Mouse (Mus musculus): Measurements from ENCODE around the gene Fam117a. TPM values are rescaled to one million over a fixed set of nuclear protein-coding genes. Genes with fewer than 3 reads are reported as not detected.

Fam117a gene
- total and polyA plus RNA-seq, 3 experiments: 49.9 to 116 TPM; not detected in 1

DNA sequence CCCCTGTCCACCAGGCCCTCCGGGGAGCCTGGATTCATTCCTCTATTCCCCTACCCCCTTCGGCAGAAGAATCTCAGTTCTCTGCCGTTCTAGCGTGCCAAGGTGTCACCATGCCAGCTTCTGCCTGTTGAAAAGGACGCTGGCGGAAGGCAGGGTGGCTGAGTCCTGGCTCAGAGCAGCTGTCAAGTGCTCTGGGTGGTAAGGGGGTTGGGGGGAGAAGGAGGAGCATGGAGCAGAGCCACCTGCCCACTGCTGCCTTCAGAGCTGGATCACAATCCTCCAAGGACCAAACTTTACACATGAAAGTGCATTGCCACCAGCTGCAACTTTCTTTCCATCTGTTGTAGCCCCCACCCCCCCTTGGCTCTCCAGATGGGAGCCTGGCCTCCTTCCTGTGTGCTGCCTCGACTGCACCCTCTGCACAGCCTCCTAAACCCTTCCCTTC lies 55.4 kb downstream of the Fam117a start:
- no peaks in the 10 kb centered on the region for H3K9me3 ChIP-seq (replicated peaks; ENCODE audit: insufficient read depth, low read length)
- no peak overlapping the region for H3K4me3 ChIP-seq (ENCODE audit: control insufficient read depth in 1 of 2, insufficient read depth in 1 of 2, low read depth in 2 of 2, low read length in 2 of 2)
- H3K27ac ChIP-seq (ENCODE audit: control insufficient read depth, low read depth, low read length): no peak overlapping the region
- TF ChIP-seq NELFE (IDR thresholded peaks at IDR 0.05; ENCODE audit: low read depth, low read length): no peak
- TF ChIP-seq ZMIZ1 (IDR thresholded peaks at IDR 0.05; ENCODE audit: low read depth, low read length): no peak
- H3K9ac ChIP-seq (ENCODE audit: control insufficient read depth, low read depth, low read length, poor library complexity, severe bottlenecking): no peak overlapping the region
- no peak for DNase-seq (ENCODE audit: low read depth, low spot score)
- H3K4me1 ChIP-seq (ENCODE audit: control insufficient read depth in 1 of 2, insufficient read depth in 2 of 2, low read length in 2 of 2): no peaks in the 10 kb centered on the region
- H3K36me3 ChIP-seq (ENCODE audit: control insufficient read depth in 1 of 2, insufficient read depth in 2 of 2, low read length in 2 of 2): peaks cover 0 to 2% of the 10 kb centered on the region in 2 experiments; a peak in 2 of 4 replicates
- H3K79me2 ChIP-seq (ENCODE audit: control insufficient read depth, insufficient read depth, low read length, poor library complexity): no peaks in the 10 kb centered on the region
- H3K27me3 ChIP-seq (ENCODE audit: control insufficient read depth in 1 of 2, insufficient read depth in 2 of 2, low read length in 2 of 2): no peaks in the 10 kb centered on the region

DNA sequence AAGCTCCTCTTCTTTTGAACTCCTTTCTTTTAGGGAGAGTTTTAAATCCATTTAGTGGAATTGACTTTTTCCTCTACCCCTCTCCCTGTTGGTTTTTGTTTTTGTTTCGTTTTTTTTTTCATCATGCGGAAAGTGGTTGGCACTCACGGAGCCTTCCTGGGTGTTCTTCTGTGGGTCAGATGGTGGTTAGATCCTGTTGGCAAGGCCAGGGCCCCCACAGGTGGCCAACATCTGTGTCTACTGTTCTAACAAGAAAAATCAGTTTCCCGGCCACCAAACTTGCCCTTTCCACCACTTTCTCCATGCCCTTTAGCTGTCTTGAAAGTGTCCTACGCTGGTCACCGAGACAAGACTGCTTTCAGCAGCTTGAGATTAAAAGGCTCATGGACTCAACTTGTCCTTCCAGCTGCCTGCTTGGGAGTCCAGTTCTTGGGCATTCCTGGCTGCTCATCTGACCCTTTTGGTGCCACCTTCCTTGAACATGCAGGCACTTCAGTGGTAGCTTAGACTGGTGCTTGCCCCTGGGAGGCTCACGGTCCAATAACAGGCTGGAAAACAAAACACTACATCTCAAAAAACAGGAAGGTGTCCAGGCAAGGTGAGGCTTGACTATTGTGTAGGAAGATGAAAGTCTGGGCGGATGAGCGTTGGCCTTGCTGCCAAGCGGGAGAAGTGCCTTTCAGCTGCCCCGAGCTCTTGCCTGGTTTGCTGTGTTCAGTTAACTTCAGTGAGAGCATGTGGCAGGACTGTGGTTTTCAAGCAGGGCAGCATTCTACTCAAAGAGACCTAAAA lies 56.1 kb downstream of the Fam117a start:
- no peak for TF ChIP-seq POLR2A (IDR thresholded peaks at IDR 0.05; ENCODE audit: control insufficient read depth in 1 of 2, insufficient read depth in 1 of 2, low read depth in 1 of 2, low read length in 2 of 2, poor library complexity in 1 of 2)
- TF ChIP-seq RCOR1 (IDR thresholded peaks at IDR 0.05; ENCODE audit: low read depth, low read length): no peak
- TF ChIP-seq MYC (IDR thresholded peaks at IDR 0.05; ENCODE audit: low read depth, low read length): no peak
- no peak for TF ChIP-seq CHD1 (IDR thresholded peaks at IDR 0.05; ENCODE audit: low read depth, low read length)
- no peak for TF ChIP-seq BHLHE40 (IDR thresholded peaks at IDR 0.05; ENCODE audit: borderline replicate concordance, low read depth, low read length)
- TF ChIP-seq SIN3A (IDR thresholded peaks at IDR 0.05; ENCODE audit: low read length): no peak
- TF ChIP-seq ZKSCAN1 (IDR thresholded peaks at IDR 0.05; ENCODE audit: low read depth, low read length): no peak
- no peak for TF ChIP-seq GABPA (IDR thresholded peaks at IDR 0.05; ENCODE audit: low read depth, low read length)
- TF ChIP-seq MAFK (IDR thresholded peaks at IDR 0.05; ENCODE audit: borderline replicate concordance, low read depth, low read length): no peak
- no peak for TF ChIP-seq ZNF384 (IDR thresholded peaks at IDR 0.05; ENCODE audit: low read depth, low read length)
- no peak for TF ChIP-seq TBP (IDR thresholded peaks at IDR 0.05; ENCODE audit: low read depth, low read length)
- no peak for TF ChIP-seq ELF1 (IDR thresholded peaks at IDR 0.05; ENCODE audit: low read depth, low read length)
- no peak for TF ChIP-seq MXI1 (IDR thresholded peaks at IDR 0.05; ENCODE audit: low read depth, low read length)
- no peak for TF ChIP-seq USF1 (IDR thresholded peaks at IDR 0.05; ENCODE audit: low read depth, low read length)
- H3K4me1 ChIP-seq (ENCODE audit: control insufficient read depth in 1 of 2, insufficient read depth in 2 of 2, low read length in 2 of 2): no peaks in the 10 kb centered on the region
- no peak overlapping the region for H3K9ac ChIP-seq (ENCODE audit: control insufficient read depth, low read depth, low read length, poor library complexity, severe bottlenecking)
- H3K9me3 ChIP-seq (replicated peaks; ENCODE audit: insufficient read depth, low read length): no peaks in the 10 kb centered on the region
- no peak overlapping the region for H3K27ac ChIP-seq (ENCODE audit: control insufficient read depth, low read depth, low read length)
- DNase-seq (ENCODE audit: low read depth, low spot score): no peak
- H3K4me3 ChIP-seq (ENCODE audit: control insufficient read depth in 1 of 2, insufficient read depth in 1 of 2, low read depth in 2 of 2, low read length in 2 of 2): no peak overlapping the region
- no peaks in the 10 kb centered on the region for H3K79me2 ChIP-seq (ENCODE audit: control insufficient read depth, insufficient read depth, low read length, poor library complexity)
- no peaks in the 10 kb centered on the region for H3K27me3 ChIP-seq (ENCODE audit: control insufficient read depth in 1 of 2, insufficient read depth in 2 of 2, low read length in 2 of 2)
- H3K36me3 ChIP-seq (ENCODE audit: control insufficient read depth in 1 of 2, insufficient read depth in 2 of 2, low read length in 2 of 2): peaks cover 0 to 2% of the 10 kb centered on the region in 2 experiments; a peak in 2 of 4 replicates
